Mouse (Mus musculus): ENCODE measurements around the gene C9. TPM values are rescaled to one million over a fixed set of nuclear protein-coding genes. Genes with fewer than 3 reads are reported as not detected.

Gene C9
- polyA plus RNA-seq, 1 experiment from 2014 or later, result not detected

- Histone ChIP-seq H3K9me3 (ENCODE audit: control insufficient read depth, low read length) (no peaks in the 10 kb centered on the region), H3K36me3 (ENCODE audit: control insufficient read depth, insufficient read depth, low read length) (no peaks in the 10 kb centered on the region), H3K4me1 (ENCODE audit: control insufficient read depth, insufficient read depth, low read length) (no peaks in the 10 kb centered on the region), H3K4me3 (ENCODE audit: low read depth, low read length) (no peak overlapping the region), H3K4me2 (ENCODE audit: low read depth, severe bottlenecking) (no peak overlapping the region), H3K27me3 (ENCODE audit: control insufficient read depth, insufficient read depth, low read length) (no peaks in the 10 kb centered on the region), H3K9ac (ENCODE audit: low read length) (no peak overlapping the region), H3K27ac (replicated peaks; ENCODE audit: low read depth, low read length) (no peak overlapping the region)
- no peak for ATAC-seq (ENCODE audit: insufficient number of reproducible peaks, low FRiP score, low TSS enrichment, low read depth)
- DNase-seq (ENCODE audit: low spot score), result no peak
- WGBS, result 90% methylated on average over 3 of the region's 3 CpGs
Observed at GRCm38 (mm10) chr15:6533858-6534343, 88.8 kb downstream of the C9 start.

DNA sequence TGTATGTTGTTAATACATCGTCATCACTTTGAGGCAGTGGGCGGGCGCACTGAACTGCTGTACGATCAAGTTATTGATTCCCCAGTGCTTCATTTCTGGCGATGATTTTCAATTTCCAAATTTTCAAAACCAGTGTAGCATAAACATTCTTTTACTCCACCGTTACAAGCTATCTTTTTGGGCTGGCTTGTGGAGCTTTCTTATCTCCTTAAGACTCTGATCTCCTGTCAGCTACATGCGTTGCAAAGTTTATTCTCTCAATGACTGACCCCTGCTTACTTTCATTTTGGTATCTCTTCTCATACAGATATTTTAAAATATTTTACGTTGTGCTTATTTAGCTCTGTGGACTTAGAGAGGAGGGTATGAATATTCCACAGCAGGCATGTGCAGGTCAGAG lies 89.5 kb downstream of the C9 start:
- no peaks in the 10 kb centered on the region for H3K27me3 ChIP-seq (ENCODE audit: control insufficient read depth, insufficient read depth, low read length)
- H3K9ac ChIP-seq (ENCODE audit: low read length), result no peak overlapping the region
- H3K36me3 ChIP-seq (ENCODE audit: control insufficient read depth, insufficient read depth, low read length), result no peaks in the 10 kb centered on the region
- no peak for ATAC-seq (ENCODE audit: insufficient number of reproducible peaks, low FRiP score, low TSS enrichment, low read depth)
- no peak overlapping the region for H3K27ac ChIP-seq (replicated peaks; ENCODE audit: low read depth, low read length)
- DNase-seq (ENCODE audit: low spot score), result no peak
- H3K9me3 ChIP-seq (ENCODE audit: control insufficient read depth, low read length), result no peaks in the 10 kb centered on the region
- WGBS, result 91% methylated on average over 8 of the region's 8 CpGs
- H3K4me3 ChIP-seq (ENCODE audit: low read depth, low read length), result no peak overlapping the region
- no peak overlapping the region for H3K4me2 ChIP-seq (ENCODE audit: low read depth, severe bottlenecking)
- H3K4me1 ChIP-seq (ENCODE audit: control insufficient read depth, insufficient read depth, low read length), result no peaks in the 10 kb centered on the region

DNA sequence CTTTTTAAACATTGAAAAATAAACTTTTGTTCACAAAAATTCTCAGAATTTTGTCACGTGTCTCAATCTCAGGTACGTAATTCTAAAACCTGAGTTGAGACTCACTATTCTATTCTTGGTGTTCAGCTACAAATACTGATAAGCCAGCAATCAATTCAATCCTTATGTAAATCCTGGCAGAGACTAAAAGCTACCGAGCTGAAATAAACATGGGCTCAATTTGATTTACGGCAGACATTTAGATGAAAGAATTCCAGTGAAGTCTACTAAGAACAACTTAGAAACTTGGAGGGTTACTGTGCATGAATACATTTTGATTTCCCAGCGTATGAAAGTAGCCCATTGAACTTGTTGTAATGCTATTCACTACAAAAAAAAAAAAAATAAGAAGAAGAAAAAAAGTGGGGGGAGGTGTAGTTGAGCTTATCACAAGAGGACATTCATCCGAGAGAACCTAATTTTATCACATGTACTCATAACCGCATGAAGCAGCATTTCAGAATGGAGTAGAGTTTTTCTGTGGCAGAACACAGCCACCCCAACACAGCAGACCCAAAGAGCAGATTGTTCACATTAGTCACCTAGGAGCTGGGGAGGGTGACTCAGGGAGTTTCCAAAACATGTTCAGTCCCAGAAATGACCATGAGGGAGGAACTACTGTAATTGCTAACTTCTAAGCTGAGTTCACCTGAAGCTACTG lies 94.7 kb downstream of the C9 start:
- no peak overlapping the region for H3K4me3 ChIP-seq (ENCODE audit: low read depth, low read length)
- H3K4me2 ChIP-seq (ENCODE audit: low read depth, severe bottlenecking), result no peak overlapping the region
- H3K9ac ChIP-seq (ENCODE audit: low read length), result no peak overlapping the region
- DNase-seq (ENCODE audit: low spot score) (no peak), ATAC-seq (ENCODE audit: insufficient number of reproducible peaks, low FRiP score, low TSS enrichment, low read depth) (no peak)
- no peaks in the 10 kb centered on the region for H3K36me3 ChIP-seq (ENCODE audit: control insufficient read depth, insufficient read depth, low read length)
- 72% methylated on average over 7 of the region's 7 CpGs for WGBS
- H3K9me3 ChIP-seq (ENCODE audit: control insufficient read depth, low read length), result no peaks in the 10 kb centered on the region
- H3K27ac ChIP-seq (replicated peaks; ENCODE audit: low read depth, low read length), result no peak overlapping the region
- H3K4me1 ChIP-seq (ENCODE audit: control insufficient read depth, insufficient read depth, low read length), result no peaks in the 10 kb centered on the region
- no peaks in the 10 kb centered on the region for H3K27me3 ChIP-seq (ENCODE audit: control insufficient read depth, insufficient read depth, low read length)

Other genes with a start within 250 kb of the C9 start
- gene Dab2, start 145.5 kb upstream of the C9 start, polyA plus RNA-seq (2014; fragmentation: Nextera tagmentation; extraction: Ambion mirVana), result 57.4 and 69.4 TPM in 2 replicates
- 3.0 and 3.3 TPM in 2 replicates for gene Fyb, start 77.5 kb downstream of the C9 start, polyA plus RNA-seq (2014; fragmentation: Nextera tagmentation; extraction: Ambion mirVana)

Measured in limb, embryonic 11.5 days (tissue).